Mouse (Mus musculus) liver, adult 2 months (tissue): ENCODE results near the gene Pdlim5.

Experiments
- CTCF ChIP-seq: fragments of 200-500 bp; IDR thresholded peaks from 2 replicates; pipeline ENCODE4 v1.5.1; 2011; ENCODE audit warnings: low read depth, low read length, control low read depth
- POLR2A ChIP-seq: fragments of 200-500 bp; IDR thresholded peaks from 2 replicates; pipeline ENCODE4 v1.6.1; 2011; ENCODE audit warnings: low read length, control low read depth; ENCODE audit not compliant: insufficient read depth; ENCODE audit errors: extremely low read depth

GRCm38 (mm10) chr3:142233606-142234465 lies 161.7 kb downstream of the Pdlim5 start:
- TF ChIP-seq CTCF: no peak
- no peak for TF ChIP-seq POLR2A
